Mouse (Mus musculus): ENCODE measurements around the gene Bach1. TPM values are rescaled to one million over a fixed set of nuclear protein-coding genes. Genes with fewer than 3 reads are reported as not detected.

Gene Bach1
- polyA plus RNA-seq, 1 experiment from 2014 or later: 19.2 TPM

DNA sequence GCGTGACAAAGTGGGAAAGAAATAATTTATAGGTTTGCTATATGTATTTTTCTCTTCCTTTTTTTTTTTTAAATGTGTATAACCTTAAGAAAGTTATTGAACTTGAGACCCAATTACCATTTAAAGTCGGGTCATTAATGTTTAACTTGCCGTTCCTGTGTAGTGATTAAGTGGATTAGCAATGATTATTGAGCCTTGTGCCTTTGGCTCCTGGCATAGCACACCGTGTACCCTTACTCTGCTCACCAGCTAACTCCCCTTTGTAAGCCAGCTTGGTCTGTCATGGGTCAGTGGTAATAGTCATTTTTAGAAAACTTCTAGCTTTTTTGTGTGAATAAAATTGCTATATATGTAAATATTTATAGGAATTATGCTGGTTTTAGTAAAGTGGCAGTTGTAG lies 73.2 kb downstream of the Bach1 start:
- Histone ChIP-seq H3K27me3 (ENCODE audit: control insufficient read depth, insufficient read depth, low read length) (no peaks in the 10 kb centered on the region), H3K9me3 (ENCODE audit: control insufficient read depth, low read length) (no peaks in the 10 kb centered on the region), H3K4me1 (ENCODE audit: control insufficient read depth, insufficient read depth, low read length) (no peaks in the 10 kb centered on the region), H3K36me3 (ENCODE audit: control insufficient read depth, insufficient read depth, low read length) (no peaks in the 10 kb centered on the region), H3K27ac (ENCODE audit: low read depth, low read length) (no peak overlapping the region), H3K4me2 (no peak overlapping the region), H3K9ac (ENCODE audit: low read length) (no peak overlapping the region), H3K4me3 (ENCODE audit: low read depth, low read length) (no peak overlapping the region)
- 83% methylated on average over 4 of the region's 4 CpGs for WGBS
- ATAC-seq (ENCODE audit: low FRiP score) (no peak), DNase-seq (ENCODE audit: low spot score, missing footprints) (no peak)

DNA sequence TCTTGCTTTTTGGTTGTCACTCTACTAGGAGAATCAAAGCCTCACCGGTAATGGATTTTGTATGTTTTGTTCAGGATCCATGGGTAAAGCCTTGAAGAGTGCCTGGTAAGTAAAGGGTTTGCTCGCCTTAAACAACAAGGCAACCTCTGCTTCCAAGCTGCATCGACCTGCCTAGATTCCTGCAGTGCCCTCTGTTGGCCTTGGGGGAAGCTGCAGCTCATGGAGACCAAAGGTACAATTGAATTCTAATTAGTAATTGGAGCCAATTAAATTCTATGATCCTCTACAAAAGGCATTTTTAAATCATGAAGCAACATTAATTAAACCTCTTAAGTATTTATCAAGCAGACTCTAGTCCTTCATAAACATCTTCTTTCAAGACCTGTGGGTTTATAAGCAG lies 75.7 kb downstream of the Bach1 start:
- no peaks in the 10 kb centered on the region for H3K4me1 ChIP-seq (ENCODE audit: control insufficient read depth, insufficient read depth, low read length)
- no peak for ATAC-seq (ENCODE audit: low FRiP score)
- no peak overlapping the region for H3K27ac ChIP-seq (ENCODE audit: low read depth, low read length)
- no peaks in the 10 kb centered on the region for H3K27me3 ChIP-seq (ENCODE audit: control insufficient read depth, insufficient read depth, low read length)
- H3K9ac ChIP-seq (ENCODE audit: low read length): no peak overlapping the region
- H3K4me2 ChIP-seq: no peak overlapping the region
- H3K4me3 ChIP-seq (ENCODE audit: low read depth, low read length): no peak overlapping the region
- no peaks in the 10 kb centered on the region for H3K36me3 ChIP-seq (ENCODE audit: control insufficient read depth, insufficient read depth, low read length)
- 60% methylated on average over 3 of the region's 3 CpGs for WGBS
- no peaks in the 10 kb centered on the region for H3K9me3 ChIP-seq (ENCODE audit: control insufficient read depth, low read length)
- DNase-seq (ENCODE audit: low spot score, missing footprints): no peak

- no peaks in the 10 kb centered on the region for H3K4me1 ChIP-seq (ENCODE audit: control insufficient read depth, insufficient read depth, low read length)
- DNase-seq (ENCODE audit: low spot score, missing footprints) (no peak), ATAC-seq (ENCODE audit: low FRiP score) (no peak)
- no peaks in the 10 kb centered on the region for H3K27me3 ChIP-seq (ENCODE audit: control insufficient read depth, insufficient read depth, low read length)
- no peaks in the 10 kb centered on the region for H3K36me3 ChIP-seq (ENCODE audit: control insufficient read depth, insufficient read depth, low read length)
- no peak overlapping the region for H3K4me3 ChIP-seq (ENCODE audit: low read depth, low read length)
- WGBS: 94% methylated on average over 4 of the region's 4 CpGs
- no peaks in the 10 kb centered on the region for H3K9me3 ChIP-seq (ENCODE audit: control insufficient read depth, low read length)
- H3K9ac ChIP-seq (ENCODE audit: low read length): no peak overlapping the region
- H3K4me2 ChIP-seq: no peak overlapping the region
- H3K27ac ChIP-seq (ENCODE audit: low read depth, low read length): no peak overlapping the region
These were observed 78.6 kb downstream of the Bach1 start for GRCm38 (mm10) chr16:87777373-87777772.

GRCm38 (mm10) chr16:87781637-87782036 lies 82.9 kb downstream of the Bach1 start:
- no peaks in the 10 kb centered on the region for H3K4me1 ChIP-seq (ENCODE audit: control insufficient read depth, insufficient read depth, low read length)
- DNase-seq (ENCODE audit: low spot score, missing footprints) (no peak), ATAC-seq (ENCODE audit: low FRiP score) (no peak)
- no peak overlapping the region for H3K4me3 ChIP-seq (ENCODE audit: low read depth, low read length)
- no peaks in the 10 kb centered on the region for H3K36me3 ChIP-seq (ENCODE audit: control insufficient read depth, insufficient read depth, low read length)
- H3K27me3 ChIP-seq (ENCODE audit: control insufficient read depth, insufficient read depth, low read length): no peaks in the 10 kb centered on the region
- no peak overlapping the region for H3K27ac ChIP-seq (ENCODE audit: low read depth, low read length)
- H3K9me3 ChIP-seq (ENCODE audit: control insufficient read depth, low read length): no peaks in the 10 kb centered on the region
- H3K4me2 ChIP-seq: no peak overlapping the region
- no peak overlapping the region for H3K9ac ChIP-seq (ENCODE audit: low read length)
- WGBS: 72% methylated on average over 7 of the region's 7 CpGs

Other genes with a start within 250 kb of the Bach1 start
- gene Usp16, start 244.2 kb upstream of the Bach1 start, polyA plus RNA-seq (2014; fragmentation: Nextera tagmentation; extraction: Ambion mirVana): 43.0 and 50.6 TPM in 2 replicates
- gene Cct8, start 203.1 kb upstream of the Bach1 start, polyA plus RNA-seq (2014; fragmentation: Nextera tagmentation; extraction: Ambion mirVana): 693 and 743 TPM in 2 replicates
- not detected in 2 replicates for gene Map3k7cl, start 145.6 kb upstream of the Bach1 start, polyA plus RNA-seq (2014; fragmentation: Nextera tagmentation; extraction: Ambion mirVana)